Mouse (Mus musculus) mature B cell (primary cell): Measurements from ENCODE around the gene Npas3.

ENCODE experiments used
- in situ Hi-C: fragments of 300-500 bp; cut with MboI; formaldehyde crosslinking; loops from 2 replicates; pipeline ENCODE4 v1.14.3; 2019

The Npas3 gene

DNA sequence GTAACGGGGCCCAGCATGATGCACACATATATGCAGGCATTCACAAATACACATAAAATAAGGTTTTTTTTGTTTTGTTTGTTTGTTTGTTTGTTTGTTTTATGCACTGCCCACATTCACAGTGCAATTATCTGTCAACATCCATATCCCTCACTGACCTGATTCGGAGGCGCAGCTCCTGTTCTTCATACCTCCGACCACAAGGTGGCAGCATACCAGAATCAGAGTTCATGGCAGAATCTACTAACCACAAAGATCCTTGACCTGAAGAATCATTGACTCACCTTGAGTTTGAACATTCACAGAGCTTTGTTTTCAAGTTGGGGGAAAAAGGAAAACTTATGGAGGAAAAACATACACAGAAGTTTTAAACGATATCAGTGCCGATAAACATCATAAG lies 743.9 kb downstream of the Npas3 start:
- in situ Hi-C loops = no loop called here

DNA sequence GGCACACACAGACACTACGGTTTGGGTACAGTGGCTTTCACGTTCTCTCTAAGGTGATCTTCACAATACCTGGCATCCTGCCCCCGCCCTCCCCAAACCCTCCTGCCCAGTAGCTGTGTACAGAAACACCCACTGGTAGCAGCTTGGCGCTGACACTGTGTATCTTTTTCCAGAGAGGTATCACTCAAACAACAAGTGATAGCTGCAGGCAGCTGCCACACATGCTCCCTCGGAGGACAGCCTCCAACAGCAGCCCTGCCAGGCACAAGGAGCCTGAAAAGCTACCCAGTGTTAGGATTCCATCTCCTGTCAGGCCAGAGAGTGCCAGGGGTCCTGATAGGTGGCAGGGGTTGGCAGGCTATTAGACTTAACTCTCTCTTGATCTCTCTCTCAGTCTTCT lies 747.2 kb downstream of the Npas3 start:
- in situ Hi-C loops = no loop called here

DNA sequence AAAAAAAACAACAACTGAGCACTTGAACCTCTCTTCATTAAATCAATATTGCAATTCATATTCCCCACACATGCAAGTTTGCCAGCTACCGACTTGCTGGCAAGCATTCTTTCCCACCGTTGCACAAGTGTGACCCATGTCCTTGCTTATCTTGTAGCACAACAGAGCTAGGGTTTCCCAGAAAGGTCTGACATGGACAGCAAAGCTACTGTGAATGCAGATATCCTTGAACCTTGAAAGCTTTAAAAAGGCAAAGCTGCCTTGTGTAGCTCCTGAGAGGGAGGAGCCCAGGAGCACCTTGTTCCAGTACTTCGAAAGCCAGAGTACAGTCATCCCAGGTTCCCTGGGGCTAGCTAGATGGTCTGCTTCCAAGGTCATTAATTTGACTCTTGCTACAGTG lies 748.7 kb downstream of the Npas3 start:
- in situ Hi-C loops = no loop called here

DNA sequence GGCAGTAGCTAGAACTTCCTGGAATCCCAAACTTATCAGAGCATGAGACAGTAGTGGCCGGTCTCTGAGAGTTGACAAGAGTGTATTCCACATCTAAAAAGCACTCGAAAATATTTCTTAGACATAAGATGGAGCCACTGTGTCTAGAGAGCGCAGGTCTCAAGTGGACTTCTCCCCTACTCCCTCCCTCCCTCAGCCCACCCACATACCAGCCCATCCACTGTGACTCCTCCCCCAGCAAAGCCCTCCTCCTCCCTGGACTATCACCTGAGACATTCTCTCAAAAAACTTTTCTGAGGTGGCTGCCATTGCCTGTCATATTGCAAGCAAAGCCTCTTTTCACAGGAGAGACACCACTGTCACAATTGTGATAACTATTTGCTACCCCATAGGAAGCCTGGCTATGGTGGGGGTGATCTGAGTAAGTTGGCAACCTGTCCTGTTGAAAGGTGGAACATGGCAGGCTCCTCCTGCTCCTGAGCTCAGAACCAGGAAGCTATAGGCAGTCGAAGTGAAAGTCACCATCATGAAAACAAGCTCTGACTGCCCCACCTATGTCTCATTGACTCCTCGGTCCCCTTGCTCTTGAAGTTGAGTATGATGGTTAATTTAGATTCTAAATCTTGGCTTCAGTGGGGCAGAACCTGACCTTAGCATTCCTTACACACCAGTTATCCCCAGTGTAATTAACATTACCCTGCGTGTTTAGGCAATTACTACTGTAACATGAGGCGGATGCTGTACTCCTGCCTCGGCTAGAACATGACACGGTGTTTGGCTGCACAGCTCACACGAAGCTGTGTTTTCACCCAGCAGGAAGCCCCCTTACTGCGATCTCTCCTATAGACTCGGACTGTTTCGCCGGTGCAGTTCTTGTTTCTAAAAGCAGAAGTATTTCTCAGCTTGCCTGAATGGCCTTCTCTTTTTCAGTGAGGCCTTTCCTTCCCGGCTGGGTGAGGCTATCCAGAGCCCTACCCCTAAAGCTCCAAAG lies 751.5 kb downstream of the Npas3 start:
- in situ Hi-C loops = no loop called here

DNA sequence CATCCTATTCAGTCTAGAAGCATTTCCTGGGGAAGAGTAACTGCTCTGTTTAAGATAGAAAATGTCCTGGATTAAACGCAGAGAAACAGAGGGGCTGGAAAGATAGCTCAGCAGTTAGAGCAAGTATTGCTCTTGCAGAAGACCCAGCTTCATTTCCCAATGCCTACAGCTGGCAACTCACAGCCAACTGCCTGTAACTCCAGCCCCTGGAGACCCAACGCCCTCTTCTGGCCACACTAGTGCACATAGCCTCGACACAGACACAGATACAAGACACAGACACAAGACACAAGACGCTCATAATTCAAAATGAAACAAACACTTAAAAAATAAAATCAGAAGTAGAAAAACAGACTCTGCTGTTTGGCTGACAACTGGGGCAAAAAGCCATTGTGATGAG lies 754.0 kb downstream of the Npas3 start:
- in situ Hi-C loops = no loop called here

DNA sequence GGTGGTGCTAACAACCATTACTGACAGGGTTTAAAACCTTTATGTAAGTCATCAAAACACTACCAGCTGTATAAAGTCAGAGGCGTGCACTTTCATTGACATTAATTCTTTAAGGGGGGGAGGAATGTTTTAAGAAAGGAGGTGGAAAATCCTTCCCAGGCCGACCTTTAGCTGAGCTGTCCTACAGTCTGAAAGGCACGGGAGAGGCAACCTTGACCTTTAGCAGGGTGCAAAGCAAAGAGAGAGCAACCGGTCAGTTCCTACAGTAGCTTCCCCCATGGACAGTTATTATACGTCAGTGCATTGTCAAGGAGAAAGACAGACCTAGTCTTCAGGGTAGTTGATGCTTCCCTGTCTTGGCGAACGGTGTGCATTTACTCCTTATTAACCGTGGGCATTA lies 756.1 kb downstream of the Npas3 start:
- in situ Hi-C loops = no loop called here

DNA sequence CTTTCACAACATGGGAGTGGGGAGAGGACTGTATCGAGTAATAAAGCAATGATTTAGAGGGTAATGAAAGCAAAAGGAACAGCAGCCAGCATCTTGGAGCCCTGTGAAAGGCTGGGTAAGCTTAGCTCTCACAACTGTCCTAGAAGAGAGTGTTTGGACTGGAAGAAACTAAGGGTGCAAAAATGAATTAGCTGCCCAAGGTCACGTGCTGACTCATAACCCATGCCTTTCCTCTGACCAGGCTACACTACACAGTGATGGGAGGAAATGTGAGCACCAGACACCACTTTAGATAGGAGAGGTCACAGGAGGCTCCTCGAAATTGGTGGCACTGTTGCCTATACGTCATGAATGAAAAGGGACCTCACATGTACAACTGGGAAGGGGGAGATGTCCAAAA lies 757.1 kb downstream of the Npas3 start:
- in situ Hi-C loops = no loop called here

DNA sequence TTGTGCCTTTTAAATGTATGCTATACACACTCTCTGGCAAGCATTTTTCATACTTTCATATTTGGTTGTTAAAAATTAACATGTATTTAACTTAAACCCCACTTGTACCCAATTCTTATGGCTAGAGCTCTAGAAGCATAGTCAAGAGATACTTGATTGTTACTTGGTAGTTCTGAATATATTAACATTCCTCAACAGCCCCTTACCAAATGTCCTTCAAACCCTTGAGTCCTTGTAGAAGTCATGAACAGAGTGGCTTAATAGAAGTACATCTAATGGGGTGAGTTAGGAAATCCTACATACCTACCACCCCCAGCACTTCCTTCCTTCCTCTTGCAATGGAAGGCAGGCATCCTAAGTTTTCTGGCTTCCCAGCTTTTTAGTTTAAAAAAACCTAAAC lies 766.8 kb downstream of the Npas3 start:
- in situ Hi-C loops = no loop called here

DNA sequence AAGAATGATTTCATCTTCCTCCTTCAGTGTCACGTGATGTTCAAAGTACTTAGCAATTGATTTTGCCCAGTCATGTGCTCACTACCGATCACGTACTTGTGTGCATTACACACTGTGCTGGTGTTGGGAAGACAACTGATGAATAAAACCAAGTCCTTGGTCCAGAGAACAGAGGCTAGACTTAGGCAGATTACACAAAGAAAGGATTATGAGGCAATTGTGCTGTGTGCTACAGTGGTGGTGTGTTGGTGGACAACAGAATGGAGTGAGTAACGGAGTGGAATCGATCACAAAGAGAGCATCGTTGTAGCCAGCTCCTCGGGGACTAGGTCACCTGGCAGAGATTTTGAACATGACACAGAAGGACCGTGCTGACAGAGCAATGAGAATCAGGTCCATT lies 769.5 kb downstream of the Npas3 start:
- in situ Hi-C loops = no loop called here

DNA sequence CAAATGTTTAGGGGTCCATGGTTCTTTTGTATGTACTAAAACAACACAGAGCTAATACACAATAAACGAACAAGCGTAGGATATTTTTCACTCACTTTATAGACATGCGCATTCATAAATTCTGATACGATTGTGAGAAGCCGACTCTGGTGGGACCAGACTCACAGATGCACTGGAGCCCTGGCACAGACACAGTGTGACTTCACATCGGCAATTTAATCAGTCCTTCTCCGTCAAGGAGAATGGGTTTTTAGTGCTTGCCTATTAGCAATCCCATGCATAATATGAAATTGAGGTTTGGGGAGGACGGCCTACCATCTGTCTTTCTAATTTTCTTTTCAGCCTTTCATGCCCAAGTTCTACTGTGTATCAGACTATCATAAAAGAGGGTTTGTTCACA lies 771.5 kb downstream of the Npas3 start:
- in situ Hi-C loops = no loop called here

DNA sequence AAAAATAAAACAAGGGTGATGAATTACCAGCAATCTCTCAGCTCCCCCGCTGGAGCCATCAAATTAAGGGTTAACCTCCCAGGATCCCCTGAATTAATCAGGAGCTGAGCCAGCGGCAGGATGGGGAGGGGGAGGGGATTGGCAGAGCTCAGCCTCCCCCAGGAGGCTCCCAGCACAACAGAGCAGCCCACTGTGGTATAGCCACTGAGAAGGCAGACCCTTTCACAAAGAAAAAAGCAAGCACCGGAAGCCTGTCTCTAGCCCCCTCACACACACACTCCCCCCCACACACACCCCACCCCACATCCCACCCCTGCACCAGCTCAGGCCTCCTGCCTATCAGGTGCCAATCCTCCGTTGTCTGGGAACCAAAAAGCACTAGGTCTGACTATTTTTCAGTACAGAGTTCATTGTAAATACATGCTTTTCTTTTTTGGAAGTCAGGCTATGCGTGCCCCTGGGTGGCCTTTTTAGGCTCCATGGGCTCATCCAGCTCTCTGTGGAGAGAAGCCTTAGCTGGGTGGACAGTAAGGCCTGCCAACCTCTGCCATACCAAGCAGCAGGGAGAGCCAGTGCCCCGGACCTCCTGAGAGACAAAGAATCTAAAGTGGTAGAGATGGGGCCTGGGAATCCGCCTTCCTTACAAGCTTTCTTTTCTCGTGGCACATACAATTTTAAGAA lies 786.3 kb downstream of the Npas3 start:
- in situ Hi-C loops = no loop called here

DNA sequence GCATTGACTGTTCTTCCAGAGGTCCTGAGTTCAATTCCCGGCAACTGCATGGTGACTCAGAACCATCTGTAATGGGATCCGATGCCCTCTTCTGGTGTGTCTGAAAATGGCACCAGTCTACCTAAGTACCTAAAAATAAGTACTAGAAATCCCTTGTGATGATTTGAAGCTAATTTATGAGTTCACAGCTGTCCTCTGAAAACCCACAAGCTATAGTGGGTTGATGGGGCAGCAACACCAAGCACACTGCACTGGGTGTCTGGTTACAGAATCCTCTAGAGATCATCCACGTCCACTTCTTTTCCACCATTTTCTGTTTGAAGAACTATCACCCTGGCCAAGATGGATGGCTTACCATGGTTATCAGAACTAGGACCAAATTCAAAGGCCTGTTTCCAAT lies 789.1 kb downstream of the Npas3 start:
- in situ Hi-C loops = no loop called here

DNA sequence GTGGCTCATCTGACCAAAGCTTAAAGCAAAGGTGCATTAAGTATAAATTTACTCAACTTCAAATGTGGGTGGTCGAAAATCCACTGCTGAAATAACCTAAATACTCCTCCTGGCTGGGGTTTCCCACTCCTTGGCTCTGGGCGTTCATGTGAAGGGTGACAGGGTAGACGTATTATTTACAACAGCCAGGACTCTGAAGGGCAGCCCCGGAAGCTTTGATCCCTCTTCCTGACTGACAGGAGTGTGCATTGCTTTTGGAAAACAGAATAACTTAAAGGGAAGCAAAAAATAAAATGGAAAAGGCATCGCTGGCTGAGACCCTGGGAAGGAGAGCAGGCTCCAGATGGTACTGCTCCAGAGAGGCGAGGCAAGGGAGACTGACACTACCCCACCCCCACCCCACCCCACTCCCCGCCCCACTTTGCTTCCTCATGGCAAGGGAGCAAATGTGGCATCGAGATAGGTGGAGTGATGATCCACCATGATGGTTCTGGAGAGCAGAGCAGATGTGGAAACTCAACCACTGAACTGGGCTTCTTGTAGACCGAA lies 794.6 kb downstream of the Npas3 start:
- in situ Hi-C loops = no loop called here

DNA sequence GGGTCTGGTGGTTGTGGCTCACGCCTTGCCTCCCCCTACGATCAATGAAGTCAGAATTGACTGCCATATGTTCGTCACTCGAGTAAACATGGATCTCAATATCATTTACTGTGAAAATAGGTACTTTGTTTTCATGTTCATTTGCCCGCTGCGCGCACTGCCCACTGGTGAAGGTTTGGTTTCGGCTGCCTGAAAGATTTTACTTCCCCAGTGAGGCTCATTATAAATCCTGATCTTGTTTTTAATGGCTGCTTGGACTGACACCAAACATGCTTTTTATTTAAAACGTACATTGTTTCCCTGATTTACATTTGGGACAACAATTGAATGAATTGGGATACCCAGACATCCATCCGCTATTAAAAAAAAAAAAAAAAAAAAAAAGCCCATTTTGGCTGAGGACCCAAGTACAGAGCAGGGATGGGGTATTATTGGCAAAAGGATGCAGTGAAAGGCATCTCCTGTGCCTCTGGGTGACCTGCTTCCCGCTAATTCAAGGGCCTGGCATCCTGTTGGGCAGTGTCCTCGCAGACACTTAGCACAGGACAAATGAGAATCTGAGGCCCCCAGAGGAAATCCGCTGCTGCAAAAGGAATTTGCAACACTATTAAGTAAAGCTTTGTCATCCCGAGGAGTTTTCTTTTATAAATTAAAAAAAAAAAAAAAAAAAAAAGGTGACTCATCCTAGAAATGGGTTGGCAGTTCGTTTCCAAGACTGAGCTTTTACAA lies 796.3 kb downstream of the Npas3 start:
- in situ Hi-C loops = no loop called here

DNA sequence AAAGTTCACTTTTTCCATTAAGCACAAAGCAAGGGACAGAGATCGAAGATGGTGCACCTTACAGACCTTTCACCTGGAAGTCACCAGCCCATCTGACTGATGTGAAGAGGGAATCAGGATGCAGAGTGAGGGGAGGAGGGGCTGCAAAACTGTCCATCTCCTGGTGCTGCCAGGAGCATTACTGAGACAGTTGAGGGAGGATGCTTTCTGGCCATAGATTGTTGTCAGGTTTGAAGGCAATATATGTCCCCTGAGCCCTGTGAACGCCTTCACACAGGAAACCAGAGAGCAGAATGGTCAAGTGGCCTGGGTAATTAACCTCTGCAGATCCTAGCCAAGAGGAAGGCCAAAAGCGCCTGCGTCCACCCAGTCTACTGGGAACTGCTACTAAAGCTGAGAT lies 796.9 kb downstream of the Npas3 start:
- in situ Hi-C loops = no loop called here

DNA sequence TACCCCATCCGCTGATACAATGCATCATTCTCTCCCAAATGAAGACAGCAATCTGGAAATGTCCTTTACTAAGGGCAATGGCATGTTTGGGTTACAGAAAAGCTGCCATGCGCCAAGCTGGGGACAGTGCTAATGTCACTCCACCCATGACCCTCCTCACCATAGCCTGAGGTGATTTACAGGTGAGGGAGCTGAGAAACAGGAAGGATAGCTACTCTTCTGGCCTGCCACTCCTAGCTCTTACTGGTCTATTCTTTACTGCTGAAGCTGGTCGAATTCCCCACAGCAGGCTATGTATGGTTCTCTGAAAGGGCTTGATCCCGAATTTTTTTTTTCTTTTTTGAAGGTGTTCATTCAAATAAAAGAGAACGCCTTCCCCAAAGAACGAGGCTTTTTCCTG lies 798.3 kb downstream of the Npas3 start:
- in situ Hi-C loops = no loop called here

DNA sequence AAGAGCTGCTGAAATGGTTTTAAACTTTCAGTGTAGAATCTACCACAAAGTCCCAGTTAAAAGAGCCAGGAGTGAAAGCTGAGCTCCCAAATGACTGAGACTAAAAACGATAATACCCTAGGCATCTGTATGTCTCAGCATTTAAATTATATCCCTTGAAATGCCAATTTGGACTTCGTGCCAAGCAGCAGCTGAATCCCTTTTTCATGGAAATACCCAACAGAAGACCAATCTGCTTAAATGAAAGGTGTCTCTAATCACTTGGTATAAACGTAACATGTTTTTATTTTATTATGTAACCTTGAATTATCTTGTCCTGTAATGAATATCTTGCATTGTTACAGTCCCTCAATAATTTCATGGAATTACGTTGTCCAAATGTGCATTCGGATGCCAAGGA lies 799.6 kb downstream of the Npas3 start:
- in situ Hi-C loops = no loop called here

DNA sequence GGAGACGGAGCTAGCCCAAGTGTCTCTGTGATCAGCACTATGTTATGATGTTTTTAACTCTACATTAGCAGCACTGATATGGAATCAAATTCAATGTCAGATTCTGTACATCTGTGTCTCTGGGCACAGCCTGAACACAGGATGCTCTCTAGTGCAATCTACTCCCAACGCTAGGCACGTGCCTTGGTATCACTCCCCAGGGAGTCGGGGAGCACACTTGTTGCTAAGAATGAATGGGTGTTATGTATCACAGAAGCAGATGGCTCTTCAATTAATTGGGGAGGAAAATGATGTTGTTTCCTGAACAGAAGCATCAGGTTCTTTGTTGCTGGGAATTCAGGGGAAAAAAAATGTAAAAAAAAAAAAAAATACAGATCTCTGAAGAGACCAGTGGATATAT lies 801.4 kb downstream of the Npas3 start:
- in situ Hi-C loops = no loop called here

DNA sequence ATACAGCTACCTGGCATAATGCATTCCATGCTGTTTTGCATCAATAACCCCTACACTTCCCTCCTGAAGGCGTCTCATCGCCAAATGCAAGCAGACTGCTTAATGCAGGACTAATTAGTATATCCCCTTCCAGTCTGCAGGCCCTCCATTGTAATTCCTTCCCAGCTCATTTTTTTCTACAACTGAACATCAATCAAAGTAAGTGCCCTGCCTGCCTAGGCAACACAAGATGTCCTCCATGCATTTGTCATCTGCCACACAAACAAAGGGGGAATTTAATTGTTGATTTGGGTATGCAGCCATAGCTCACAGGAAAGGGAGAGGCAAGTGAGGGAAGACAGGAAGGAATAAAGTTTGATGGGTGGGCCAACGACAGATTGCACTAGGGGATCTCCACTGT lies 804.5 kb downstream of the Npas3 start:
- in situ Hi-C loops = no loop called here

DNA sequence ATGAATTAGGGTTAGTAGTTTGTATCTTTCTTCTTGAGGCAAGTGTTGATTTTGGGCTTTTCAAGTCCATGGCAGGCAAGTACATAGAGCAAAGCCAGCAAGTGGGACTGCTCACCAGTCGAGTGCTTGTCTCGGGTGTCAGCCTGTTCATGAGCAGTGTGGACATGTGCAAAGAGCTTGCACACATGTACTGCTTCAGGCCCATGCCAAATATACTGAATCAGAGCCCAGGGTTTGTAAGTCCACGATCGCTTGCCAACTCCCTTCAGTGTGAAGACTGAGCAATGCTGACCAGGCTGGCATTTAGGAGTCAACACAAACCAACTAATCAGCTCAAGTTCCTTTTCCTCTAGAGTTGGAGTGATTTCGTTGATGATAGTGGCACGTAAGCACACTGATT lies 805.1 kb downstream of the Npas3 start:
- in situ Hi-C loops = no loop called here

DNA sequence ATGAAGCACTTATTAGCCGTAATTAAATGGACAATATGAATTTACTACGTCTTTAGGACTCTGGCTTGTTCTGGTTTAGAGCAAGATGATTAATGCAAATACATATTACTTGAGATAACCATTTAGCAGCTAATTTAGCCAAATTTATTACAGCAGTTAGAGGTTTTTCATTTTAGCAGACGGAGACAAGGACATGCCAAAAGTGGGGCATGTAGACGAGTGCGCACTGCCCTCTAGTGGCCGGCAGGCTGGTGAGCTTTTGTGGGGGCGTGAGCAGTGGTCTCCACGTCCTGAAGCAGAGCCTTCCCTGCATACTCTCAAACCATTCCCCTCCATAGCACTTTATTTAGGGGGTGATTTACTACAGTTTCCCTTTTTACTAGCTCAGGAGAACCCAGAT lies 812.3 kb downstream of the Npas3 start:
- in situ Hi-C loops = no loop called here

DNA sequence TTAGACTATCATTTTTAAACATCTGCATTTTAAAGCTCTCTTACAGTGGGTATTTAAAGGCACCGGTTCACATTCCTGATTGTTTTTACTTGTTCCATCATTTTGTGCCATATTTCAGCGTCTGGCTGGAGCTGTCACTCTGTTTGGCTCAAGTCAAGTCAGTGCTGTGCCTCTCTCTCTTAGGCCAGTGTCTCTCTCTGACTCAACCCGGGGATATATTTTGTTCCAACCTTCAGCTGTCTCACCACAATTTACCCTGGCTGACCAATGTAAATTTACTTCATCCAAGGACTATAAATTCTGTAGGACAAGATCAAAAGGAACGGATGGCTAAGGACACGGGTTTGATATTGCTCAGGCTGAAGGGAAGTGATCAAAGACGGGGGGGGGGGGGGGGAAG lies 812.7 kb downstream of the Npas3 start:
- in situ Hi-C loops = no loop called here
